Mouse (Mus musculus): ENCODE measurements around the gene Olfr910.

The Olfr910 gene

DNA sequence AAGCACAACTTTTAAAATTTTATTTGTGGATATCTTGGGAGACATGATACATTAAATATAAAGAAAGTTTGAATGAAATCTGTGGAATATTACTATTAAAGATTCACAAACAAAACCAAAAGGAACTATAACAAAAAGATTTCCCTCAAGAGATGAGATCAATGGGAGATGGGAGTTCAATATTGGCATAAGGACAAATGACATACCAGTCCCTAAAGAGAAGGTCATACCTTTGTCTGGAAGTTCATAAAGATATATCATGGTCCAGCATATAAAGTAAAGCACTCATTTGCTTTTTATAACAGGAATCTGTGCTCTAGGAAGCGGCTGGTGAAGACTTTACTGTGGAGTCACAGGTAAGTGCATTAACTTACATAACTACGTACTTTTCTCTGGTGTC, at the start of gene Olfr910:
Gene Olfr910, plus strand, starts transcription at position 301 of the 400 bp plus-strand sequence.
- DNase-seq (ENCODE audit: low read depth): no peak

DNA sequence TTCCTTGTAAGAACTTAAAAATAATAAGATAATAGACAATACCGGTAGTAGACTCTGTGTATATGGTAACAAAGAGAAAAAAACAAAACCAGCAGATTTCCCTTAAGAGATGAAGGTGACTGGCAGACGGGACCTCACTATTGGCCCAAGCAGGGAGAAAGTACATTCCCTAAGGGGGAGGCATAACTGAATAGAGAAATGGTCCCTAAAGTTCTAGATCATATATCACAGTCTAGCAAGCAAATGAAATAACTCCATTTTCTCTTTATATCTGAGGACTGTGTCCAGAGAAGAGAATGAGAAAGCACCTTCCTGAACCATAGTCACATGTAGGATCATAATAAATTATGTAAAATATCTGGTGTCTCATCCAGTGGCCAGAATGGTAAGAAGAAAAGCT, 42.1 kb upstream of the Olfr910 start, which contains the start of gene Olfr907:
Gene Olfr907, plus strand, starts transcription at position 301 of the 400 bp plus-strand sequence.
- DNase-seq (ENCODE audit: low read depth): no peak

GRCm38 (mm10) chr9:38512353-38512752, 25.3 kb upstream of the Olfr910 start:
- no peak for DNase-seq (ENCODE audit: low read depth)

- no peak for DNase-seq (ENCODE audit: low read depth)
Observed at GRCm38 (mm10) chr9:38521280-38521679, 16.4 kb upstream of the Olfr910 start, which contains the start of gene Olfr911-ps1. Gene Olfr911-ps1 (plus strand): TSS chr9:38521580.

DNA sequence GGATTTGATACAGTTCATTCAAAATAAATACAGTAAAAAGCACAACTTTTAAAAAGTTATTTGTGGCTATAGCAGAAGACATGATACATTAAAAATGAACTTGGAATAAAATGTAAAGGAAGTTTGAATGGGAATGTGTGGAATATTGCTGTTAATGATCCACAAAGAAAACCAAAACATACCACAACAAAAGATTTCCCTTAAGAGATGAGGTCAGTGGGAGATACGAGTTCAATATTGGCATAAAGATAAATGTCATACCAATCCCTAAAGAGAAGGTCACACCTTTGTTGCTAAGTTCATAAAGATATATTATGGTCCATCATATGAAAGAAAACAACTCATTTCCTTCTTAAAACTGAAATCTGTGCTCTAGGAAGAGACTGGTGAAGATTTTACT, 42.2 kb downstream of the Olfr910 start, which contains the start of gene Olfr912:
Gene Olfr912, plus strand, starts transcription at position 301 of the 400 bp plus-strand sequence.
- DNase-seq (ENCODE audit: low read depth): no peak
